Mouse (Mus musculus): ENCODE measurements around the gene Olfr750. TPM values are rescaled to one million over a fixed set of nuclear protein-coding genes. Genes with fewer than 3 reads are reported as not detected.
"Not testable (repeated sequence)": the region's sequence is repeated elsewhere in the genome, so short reads cannot be mapped to it uniquely, and the experiment has no call there.

Olfr750 gene
- polyA plus RNA-seq, 1 experiment from 2014 or later: not detected

- no peak overlapping the region for H3K9ac ChIP-seq (replicated peaks; ENCODE audit: low read length)
- H3K27ac ChIP-seq (replicated peaks; ENCODE audit: low read depth, low read length): no peak overlapping the region
- H3K9me3 ChIP-seq (replicated peaks; ENCODE audit: control insufficient read depth, low read length): no peaks in the 10 kb centered on the region
- WGBS: 92% methylated on average over 11 of the region's 11 CpGs
- H3K4me3 ChIP-seq (ENCODE audit: low read depth, low read length): no peak overlapping the region
- no peaks in the 10 kb centered on the region for H3K27me3 ChIP-seq (ENCODE audit: control insufficient read depth, insufficient read depth, low read length)
- ATAC-seq (replicated peaks; ENCODE audit: insufficient number of reproducible peaks, low FRiP score, low TSS enrichment, low read depth): no peak
- no peaks in the 10 kb centered on the region for H3K4me1 ChIP-seq (ENCODE audit: control insufficient read depth, insufficient read depth, low read length)
- no peaks in the 10 kb centered on the region for H3K36me3 ChIP-seq (replicated peaks; ENCODE audit: control insufficient read depth, insufficient read depth, low read depth, low read length)
- DNase-seq (ENCODE audit: low spot score): no peak
- no peak overlapping the region for H3K4me2 ChIP-seq (ENCODE audit: low read depth, low read length)
These were observed 24.7 kb upstream of the Olfr750 start for GRCm38 (mm10) chr14:51098921-51099320.

GRCm38 (mm10) chr14:51098300-51098699 lies 24.1 kb upstream of the Olfr750 start:
- H3K9ac ChIP-seq (replicated peaks; ENCODE audit: low read length); H3K4me1 ChIP-seq (ENCODE audit: control insufficient read depth, insufficient read depth, low read length); H3K27me3 ChIP-seq (ENCODE audit: control insufficient read depth, insufficient read depth, low read length); ATAC-seq (replicated peaks; ENCODE audit: insufficient number of reproducible peaks, low FRiP score, low TSS enrichment, low read depth); H3K4me2 ChIP-seq (ENCODE audit: low read depth, low read length); H3K9me3 ChIP-seq (replicated peaks; ENCODE audit: control insufficient read depth, low read length); H3K36me3 ChIP-seq (replicated peaks; ENCODE audit: control insufficient read depth, insufficient read depth, low read depth, low read length); H3K27ac ChIP-seq (replicated peaks; ENCODE audit: low read depth, low read length); H3K4me3 ChIP-seq (ENCODE audit: low read depth, low read length): not testable (repeated sequence)
- WGBS: 29% methylated on average over 1 of the region's 1 CpGs
- peak; percentile 63 for DNase-seq (ENCODE audit: low spot score)

DNA sequence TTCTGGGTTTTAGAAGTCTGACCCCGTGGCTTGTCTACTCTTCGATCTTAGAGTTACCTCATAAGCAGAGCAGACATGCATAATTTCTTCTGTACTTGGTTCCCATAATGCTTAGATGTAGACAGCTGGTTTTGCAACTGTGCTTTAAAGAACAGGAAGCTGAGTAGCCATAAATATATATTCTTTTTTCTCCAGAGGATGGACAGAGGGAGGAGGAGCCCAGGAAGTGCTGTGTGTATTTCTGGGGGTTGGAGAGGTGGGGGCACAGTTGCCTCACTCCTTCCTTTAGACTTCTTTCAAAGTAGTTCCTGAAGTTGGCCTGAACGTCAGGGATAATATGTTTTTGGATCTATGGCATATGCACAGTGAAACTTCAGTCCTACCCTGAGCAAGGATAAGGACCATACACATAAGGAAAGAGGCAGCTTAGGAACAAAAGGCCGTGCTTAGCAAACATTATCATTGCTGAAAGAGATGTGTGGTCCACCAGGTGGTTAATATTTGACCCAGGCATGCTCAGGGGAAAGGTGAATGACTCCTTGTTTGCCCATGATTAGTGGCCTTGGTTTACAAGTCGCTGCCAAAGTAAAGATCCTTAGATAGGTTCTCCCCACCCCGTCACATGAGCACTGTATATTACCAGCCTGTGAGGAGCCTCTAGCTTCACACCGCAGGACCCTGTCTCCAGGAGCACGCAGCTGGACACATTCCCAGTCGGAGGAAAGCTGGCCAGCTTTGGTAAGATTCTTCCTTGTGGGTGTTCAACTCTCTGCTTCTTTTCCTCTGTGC lies 21.7 kb upstream of the Olfr750 start:
- H3K4me1 ChIP-seq (ENCODE audit: control insufficient read depth, insufficient read depth, low read length): no peaks in the 10 kb centered on the region
- no peaks in the 10 kb centered on the region for H3K27me3 ChIP-seq (ENCODE audit: control insufficient read depth, insufficient read depth, low read length)
- no peaks in the 10 kb centered on the region for H3K36me3 ChIP-seq (replicated peaks; ENCODE audit: control insufficient read depth, insufficient read depth, low read depth, low read length)
- H3K27ac ChIP-seq (replicated peaks; ENCODE audit: low read depth, low read length): no peak overlapping the region
- H3K9me3 ChIP-seq (replicated peaks; ENCODE audit: control insufficient read depth, low read length): no peaks in the 10 kb centered on the region
- H3K4me3 ChIP-seq (ENCODE audit: low read depth, low read length): no peak overlapping the region
- ATAC-seq (replicated peaks; ENCODE audit: insufficient number of reproducible peaks, low FRiP score, low TSS enrichment, low read depth) (no peak), DNase-seq (ENCODE audit: low spot score) (no peak)
- WGBS: 71% methylated on average over 9 of the region's 9 CpGs
- H3K9ac ChIP-seq (replicated peaks; ENCODE audit: low read length): no peak overlapping the region
- no peak overlapping the region for H3K4me2 ChIP-seq (ENCODE audit: low read depth, low read length)

- H3K4me1 ChIP-seq (ENCODE audit: control insufficient read depth, insufficient read depth, low read length): no peaks in the 10 kb centered on the region
- no peaks in the 10 kb centered on the region for H3K27me3 ChIP-seq (ENCODE audit: control insufficient read depth, insufficient read depth, low read length)
- no peaks in the 10 kb centered on the region for H3K9me3 ChIP-seq (replicated peaks; ENCODE audit: control insufficient read depth, low read length)
- no peak overlapping the region for H3K4me3 ChIP-seq (ENCODE audit: low read depth, low read length)
- H3K9ac ChIP-seq (replicated peaks; ENCODE audit: low read length): no peak overlapping the region
- H3K36me3 ChIP-seq (replicated peaks; ENCODE audit: control insufficient read depth, insufficient read depth, low read depth, low read length): no peaks in the 10 kb centered on the region
- no peak overlapping the region for H3K27ac ChIP-seq (replicated peaks; ENCODE audit: low read depth, low read length)
- WGBS: 73% methylated on average over 8 of the region's 9 CpGs
- DNase-seq (ENCODE audit: low spot score): no peak
- ATAC-seq (replicated peaks; ENCODE audit: insufficient number of reproducible peaks, low FRiP score, low TSS enrichment, low read depth): no peak
- H3K4me2 ChIP-seq (ENCODE audit: low read depth, low read length): no peak overlapping the region
These were observed 20.7 kb upstream of the Olfr750 start for GRCm38 (mm10) chr14:51094921-51095320.

DNA sequence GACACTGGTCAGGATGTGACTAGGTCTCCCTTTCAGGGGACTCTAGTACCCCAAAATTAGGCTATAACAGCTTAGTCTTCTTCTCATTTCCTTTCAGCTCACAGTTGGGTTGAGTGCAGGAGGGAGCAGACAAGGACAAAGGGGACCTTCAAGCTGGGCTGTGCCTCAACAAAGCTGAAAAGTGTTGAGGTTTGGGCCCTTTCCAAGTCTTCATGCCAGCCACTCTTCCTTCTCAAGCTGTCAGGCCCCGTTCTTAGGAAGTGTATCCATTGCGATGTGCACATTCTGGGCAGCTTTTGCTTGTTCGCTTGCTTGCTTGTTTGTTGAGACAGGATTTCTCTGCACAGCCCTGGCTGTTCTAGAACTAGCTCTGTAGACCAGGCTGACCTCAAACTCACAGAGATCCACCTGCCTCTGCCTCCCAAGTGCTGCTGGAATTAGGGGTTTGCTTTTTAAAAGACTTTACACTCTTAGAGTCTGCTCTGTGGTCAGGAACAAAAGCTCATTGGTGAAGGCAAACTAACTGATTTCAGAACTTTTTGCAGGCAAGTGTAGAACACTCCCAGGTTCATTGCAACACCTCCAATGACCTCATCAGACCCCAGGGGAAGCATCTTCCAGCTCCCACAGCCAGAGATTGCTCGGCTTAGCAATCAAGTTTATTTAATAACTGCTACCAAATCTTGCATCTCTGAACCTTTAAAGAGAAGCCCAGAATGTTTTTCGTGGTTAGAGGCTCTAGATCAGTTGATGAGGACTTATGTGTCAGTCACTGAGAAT lies 20.1 kb upstream of the Olfr750 start:
- Histone ChIP-seq H3K9ac (replicated peaks; ENCODE audit: low read length) (no peak overlapping the region), H3K4me1 (ENCODE audit: control insufficient read depth, insufficient read depth, low read length) (no peaks in the 10 kb centered on the region), H3K36me3 (replicated peaks; ENCODE audit: control insufficient read depth, insufficient read depth, low read depth, low read length) (no peaks in the 10 kb centered on the region), H3K27ac (replicated peaks; ENCODE audit: low read depth, low read length) (no peak overlapping the region), H3K4me3 (ENCODE audit: low read depth, low read length) (no peak overlapping the region), H3K4me2 (ENCODE audit: low read depth, low read length) (no peak overlapping the region), H3K27me3 (ENCODE audit: control insufficient read depth, insufficient read depth, low read length) (no peaks in the 10 kb centered on the region), H3K9me3 (replicated peaks; ENCODE audit: control insufficient read depth, low read length) (no peaks in the 10 kb centered on the region)
- DNase-seq (ENCODE audit: low spot score): no peak
- ATAC-seq (replicated peaks; ENCODE audit: insufficient number of reproducible peaks, low FRiP score, low TSS enrichment, low read depth): no peak
- 83% methylated on average over 5 of the region's 5 CpGs for WGBS

GRCm38 (mm10) chr14:51093496-51093895 lies 19.3 kb upstream of the Olfr750 start:
- Histone ChIP-seq H3K4me2 (ENCODE audit: low read depth, low read length) (no peak overlapping the region), H3K9me3 (replicated peaks; ENCODE audit: control insufficient read depth, low read length) (no peaks in the 10 kb centered on the region), H3K9ac (replicated peaks; ENCODE audit: low read length) (no peak overlapping the region), H3K27ac (replicated peaks; ENCODE audit: low read depth, low read length) (no peak overlapping the region), H3K4me1 (ENCODE audit: control insufficient read depth, insufficient read depth, low read length) (no peaks in the 10 kb centered on the region), H3K36me3 (replicated peaks; ENCODE audit: control insufficient read depth, insufficient read depth, low read depth, low read length) (no peaks in the 10 kb centered on the region), H3K4me3 (ENCODE audit: low read depth, low read length) (no peak overlapping the region), H3K27me3 (ENCODE audit: control insufficient read depth, insufficient read depth, low read length) (no peaks in the 10 kb centered on the region)
- no peak for ATAC-seq (replicated peaks; ENCODE audit: insufficient number of reproducible peaks, low FRiP score, low TSS enrichment, low read depth)
- WGBS: 37% methylated on average over 3 of the region's 3 CpGs
- no peak for DNase-seq (ENCODE audit: low spot score)

- Histone ChIP-seq H3K9me3 (replicated peaks; ENCODE audit: control insufficient read depth, low read length) (no peaks in the 10 kb centered on the region), H3K36me3 (replicated peaks; ENCODE audit: control insufficient read depth, insufficient read depth, low read depth, low read length) (no peaks in the 10 kb centered on the region), H3K4me1 (ENCODE audit: control insufficient read depth, insufficient read depth, low read length) (no peaks in the 10 kb centered on the region), H3K4me3 (ENCODE audit: low read depth, low read length) (no peak overlapping the region), H3K9ac (replicated peaks; ENCODE audit: low read length) (no peak overlapping the region), H3K27me3 (ENCODE audit: control insufficient read depth, insufficient read depth, low read length) (no peaks in the 10 kb centered on the region), H3K27ac (replicated peaks; ENCODE audit: low read depth, low read length) (no peak overlapping the region), H3K4me2 (ENCODE audit: low read depth, low read length) (no peak overlapping the region; the same call in 1 of the 2 replicates)
- DNase-seq (ENCODE audit: low spot score) (no peak), ATAC-seq (replicated peaks; ENCODE audit: insufficient number of reproducible peaks, low FRiP score, low TSS enrichment, low read depth) (no peak)
- WGBS: 47% methylated on average over 8 of the region's 8 CpGs
These were observed 17.9 kb upstream of the Olfr750 start for GRCm38 (mm10) chr14:51092073-51092620.

Measured in embryonic facial prominence, embryonic 11.5 days (tissue).